Mouse (Mus musculus) kidney, postnatal 14 days (tissue): ENCODE results near the gene Lactb.
"Not testable (repeated sequence)": the region's sequence is repeated elsewhere in the genome, so short reads cannot be mapped to it uniquely, and the experiment has no call there.

Source experiments
- DNase-seq: peaks from one replicate; pipeline ENCODE4 v3.0.0; 2022; ENCODE audit warnings: mixed read lengths

Gene Lactb

GRCm38 (mm10) chr9:66919382-66919971 lies 55.8 kb downstream of the Lactb start, which contains the start of gene Rab8b:
TSS of gene Rab8b (minus strand) at chr9:66919687.
- DNase-seq: peak; percentile 98

- no peak for DNase-seq
Measured at GRCm38 (mm10) chr9:66918672-66919330, 56.5 kb downstream of the Lactb start.

GRCm38 (mm10) chr9:66917892-66918255 lies 57.4 kb downstream of the Lactb start:
- no peak for DNase-seq

GRCm38 (mm10) chr9:66917216-66917891 lies 57.9 kb downstream of the Lactb start:
- no peak for DNase-seq

GRCm38 (mm10) chr9:66915869-66916785 lies 59.2 kb downstream of the Lactb start:
- no peak for DNase-seq

- peak; percentile 17 for DNase-seq
Measured at GRCm38 (mm10) chr9:66915401-66915800, 59.9 kb downstream of the Lactb start.

- no peak for DNase-seq
Measured at GRCm38 (mm10) chr9:66914540-66914939, 60.7 kb downstream of the Lactb start.

GRCm38 (mm10) chr9:66913254-66913934 lies 61.9 kb downstream of the Lactb start:
- not testable (repeated sequence) for DNase-seq

- no peak for DNase-seq
Measured at GRCm38 (mm10) chr9:66912304-66912703, 63.0 kb downstream of the Lactb start.

- DNase-seq: no peak
Measured at GRCm38 (mm10) chr9:66910677-66911076, 64.6 kb downstream of the Lactb start.

GRCm38 (mm10) chr9:66909922-66910321 lies 65.4 kb downstream of the Lactb start:
- no peak for DNase-seq

- DNase-seq: no peak
Measured at GRCm38 (mm10) chr9:66907746-66908397, 67.4 kb downstream of the Lactb start.

- no peak for DNase-seq
Measured at GRCm38 (mm10) chr9:66907126-66907525, 68.2 kb downstream of the Lactb start.

- no peak for DNase-seq
Measured at GRCm38 (mm10) chr9:66905990-66906389, 69.3 kb downstream of the Lactb start.
